Mouse (Mus musculus) fat pad, adult 2 months (tissue): ENCODE measurements around the gene Cox7a2.

Source experiments
- DNase-seq: peaks from one replicate; pipeline ENCODE4 v3.0.0-alpha.2; 2011; ENCODE audit warnings: low read depth, low spot score; ENCODE audit errors: extremely low read depth

The Cox7a2 gene

DNA sequence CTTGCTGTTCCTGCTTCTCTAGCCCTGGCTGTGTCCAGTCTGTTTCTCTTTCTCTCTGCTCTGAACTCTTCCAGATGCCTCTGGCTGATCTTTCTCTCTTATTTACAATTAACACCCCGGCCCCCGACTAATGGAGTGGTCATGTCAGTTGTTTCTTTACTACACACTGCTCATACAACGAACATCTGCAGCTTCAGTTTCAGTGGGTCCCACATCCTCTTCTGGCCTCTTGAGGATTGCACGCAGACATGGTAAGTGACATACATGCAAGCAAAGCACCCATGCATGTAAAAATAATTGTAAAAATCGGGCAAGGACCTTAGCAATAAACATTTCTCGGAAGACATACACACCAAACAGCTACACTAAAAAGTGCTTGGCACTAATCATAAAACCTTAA, 24.1 kb downstream of the Cox7a2 start:
- no peak for DNase-seq

DNA sequence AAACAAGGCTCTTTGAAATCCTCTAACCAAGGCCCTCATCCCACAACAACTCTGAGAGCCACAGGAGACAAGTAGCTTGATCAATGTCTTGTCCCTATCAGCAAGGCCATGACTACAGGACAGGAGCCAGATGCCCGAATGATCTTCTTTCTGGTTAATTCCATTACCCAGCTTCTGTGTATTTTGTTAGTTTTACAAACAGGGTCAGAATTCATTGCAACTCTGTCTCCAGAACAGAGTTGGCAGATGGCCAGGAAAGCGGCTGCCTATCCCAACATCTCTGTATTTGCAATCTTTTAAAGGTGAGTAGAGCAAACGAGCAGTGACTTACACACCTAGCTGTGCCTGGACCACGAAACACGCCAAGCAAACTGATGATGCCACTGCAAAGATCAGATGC, 29.4 kb downstream of the Cox7a2 start:
- DNase-seq: no peak

DNA sequence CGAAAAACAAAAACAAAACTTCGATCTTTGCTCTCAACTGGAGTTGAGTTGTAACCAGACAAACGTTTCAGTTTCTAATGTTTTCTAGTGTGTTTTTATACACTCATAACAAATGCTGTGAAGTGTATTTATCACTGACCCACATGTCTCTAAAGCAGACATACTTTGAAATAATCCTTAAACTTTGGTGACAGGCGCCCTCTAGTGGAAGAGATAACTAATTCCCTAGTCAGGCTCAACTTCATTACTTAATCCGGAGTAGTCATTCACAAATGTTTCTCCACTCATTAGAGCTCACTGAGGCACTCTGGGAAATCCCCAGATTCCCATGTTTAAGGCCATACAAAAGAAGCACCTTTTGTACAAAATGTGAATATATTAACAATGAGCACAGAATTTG, 36.6 kb downstream of the Cox7a2 start:
- DNase-seq: no peak

DNA sequence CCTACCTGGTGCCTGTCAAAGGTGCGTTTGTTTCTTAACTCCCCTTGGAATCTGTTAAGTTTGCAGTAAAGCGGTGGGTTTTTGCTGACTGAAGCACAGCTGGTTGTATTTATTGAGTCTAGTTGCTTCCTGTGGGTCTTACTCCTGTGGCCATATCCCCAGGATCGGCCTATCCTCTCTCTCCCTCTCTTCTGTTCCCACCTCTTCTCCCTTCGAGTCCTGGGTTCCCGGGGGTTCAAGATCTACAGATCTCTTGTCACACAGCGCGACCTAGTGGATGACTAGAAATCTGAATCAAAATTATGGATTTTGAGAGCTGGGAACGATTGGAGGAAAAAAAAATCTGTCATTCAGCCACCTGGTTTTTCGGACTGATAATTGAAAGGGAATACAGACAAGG, 38.6 kb downstream of the Cox7a2 start:
- DNase-seq: no peak

GRCm38 (mm10) chr9:79720143-79720542, 39.5 kb downstream of the Cox7a2 start:
- no peak for DNase-seq

DNA sequence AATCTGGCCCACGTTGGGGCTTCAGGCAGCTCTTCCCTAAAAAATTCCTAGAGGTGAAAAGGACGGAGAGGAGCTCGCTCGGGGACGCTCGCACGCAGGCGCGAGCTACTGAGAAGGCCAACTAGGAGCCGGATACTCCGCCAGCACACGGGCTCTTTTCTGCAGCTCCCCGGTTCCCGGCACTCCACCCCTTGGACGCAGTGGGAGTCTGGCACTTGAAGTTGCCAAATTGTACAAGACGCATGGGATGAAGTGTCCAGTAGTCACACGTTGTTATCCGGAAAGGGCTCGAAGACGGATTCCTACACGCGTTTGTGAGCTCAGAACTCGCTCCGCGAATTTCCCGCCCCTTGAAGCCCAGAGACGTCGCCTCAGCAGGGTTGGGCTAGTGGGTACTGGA, 40.2 kb downstream of the Cox7a2 start:
- no peak for DNase-seq

DNA sequence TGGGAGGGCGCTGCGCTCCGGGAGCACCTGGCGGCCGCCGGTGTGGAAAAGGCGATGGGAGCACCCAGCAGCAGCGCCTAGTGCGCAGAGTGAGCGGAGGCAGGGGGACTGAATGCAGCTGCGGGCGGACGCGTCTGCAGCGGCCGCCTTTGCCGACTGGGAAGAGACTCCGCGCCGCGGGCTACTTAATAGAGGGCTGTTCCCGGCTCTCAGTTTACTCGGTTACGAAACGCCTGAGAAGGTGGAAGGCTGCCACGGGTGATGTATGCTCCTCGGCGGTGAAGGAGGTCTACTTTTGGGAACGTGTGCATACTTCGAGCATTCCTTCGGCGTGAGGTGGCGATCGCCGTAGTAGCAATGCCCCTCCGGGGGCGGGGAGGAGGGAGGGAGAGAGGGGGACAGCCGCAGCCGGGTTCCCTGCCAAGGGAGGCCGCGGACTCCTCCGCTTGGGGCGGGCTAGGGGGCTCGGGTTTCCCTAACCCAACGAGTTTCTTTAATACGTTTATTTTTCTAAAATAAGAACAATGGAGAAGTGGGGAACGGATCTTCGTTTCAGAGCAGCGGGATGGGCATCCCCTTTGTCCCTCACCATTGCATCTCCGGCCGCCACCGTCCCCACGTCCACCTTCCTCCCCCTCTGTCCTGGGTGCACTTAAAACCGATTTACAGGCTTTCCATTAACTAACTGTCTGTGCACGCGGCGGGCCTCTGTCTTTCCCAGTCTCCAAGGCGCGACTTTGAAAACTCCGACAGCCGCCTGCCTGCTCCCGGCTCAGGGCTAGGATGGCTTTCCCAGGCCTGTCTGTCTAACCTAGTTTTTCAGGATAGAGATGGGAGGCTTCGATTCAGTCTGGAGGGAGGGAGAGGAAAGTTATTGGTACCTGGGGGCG, 41.0 kb downstream of the Cox7a2 start, which contains the start of gene Col12a1:
Gene Col12a1, minus strand, starts transcription at position 351 of the 890 bp plus-strand sequence.
- no peak for DNase-seq

DNA sequence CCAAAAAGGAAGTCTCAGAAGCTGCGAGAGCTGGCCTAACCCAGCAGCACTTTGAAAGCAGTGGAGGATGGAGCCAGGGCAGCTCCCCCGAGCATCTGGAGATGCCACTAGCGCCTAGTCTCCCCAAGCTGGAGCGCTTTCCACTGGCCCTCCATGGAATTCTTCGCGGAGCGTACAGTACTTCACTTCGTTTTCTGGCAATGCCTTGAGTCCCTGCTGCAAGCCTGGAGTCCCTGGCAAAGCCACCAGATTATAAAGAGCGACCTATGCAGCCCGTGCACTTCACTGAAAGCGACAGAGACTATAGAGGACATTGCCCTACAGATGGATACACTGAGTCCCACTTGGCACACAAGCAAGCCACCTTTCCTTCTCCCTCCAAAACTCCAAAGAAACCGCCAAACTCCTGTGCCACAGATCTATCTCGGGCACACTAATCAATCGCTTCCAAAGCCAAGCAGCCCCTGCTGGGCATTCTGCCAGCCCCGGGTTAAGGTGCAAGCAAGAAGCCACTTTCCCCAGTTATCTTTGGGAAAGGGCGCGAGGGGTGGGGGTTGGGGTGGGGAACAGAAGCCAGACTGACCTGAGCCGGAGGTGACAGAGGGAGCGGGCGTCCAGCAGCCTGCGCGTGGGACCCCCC, 41.7 kb downstream of the Cox7a2 start:
- DNase-seq: no peak

DNA sequence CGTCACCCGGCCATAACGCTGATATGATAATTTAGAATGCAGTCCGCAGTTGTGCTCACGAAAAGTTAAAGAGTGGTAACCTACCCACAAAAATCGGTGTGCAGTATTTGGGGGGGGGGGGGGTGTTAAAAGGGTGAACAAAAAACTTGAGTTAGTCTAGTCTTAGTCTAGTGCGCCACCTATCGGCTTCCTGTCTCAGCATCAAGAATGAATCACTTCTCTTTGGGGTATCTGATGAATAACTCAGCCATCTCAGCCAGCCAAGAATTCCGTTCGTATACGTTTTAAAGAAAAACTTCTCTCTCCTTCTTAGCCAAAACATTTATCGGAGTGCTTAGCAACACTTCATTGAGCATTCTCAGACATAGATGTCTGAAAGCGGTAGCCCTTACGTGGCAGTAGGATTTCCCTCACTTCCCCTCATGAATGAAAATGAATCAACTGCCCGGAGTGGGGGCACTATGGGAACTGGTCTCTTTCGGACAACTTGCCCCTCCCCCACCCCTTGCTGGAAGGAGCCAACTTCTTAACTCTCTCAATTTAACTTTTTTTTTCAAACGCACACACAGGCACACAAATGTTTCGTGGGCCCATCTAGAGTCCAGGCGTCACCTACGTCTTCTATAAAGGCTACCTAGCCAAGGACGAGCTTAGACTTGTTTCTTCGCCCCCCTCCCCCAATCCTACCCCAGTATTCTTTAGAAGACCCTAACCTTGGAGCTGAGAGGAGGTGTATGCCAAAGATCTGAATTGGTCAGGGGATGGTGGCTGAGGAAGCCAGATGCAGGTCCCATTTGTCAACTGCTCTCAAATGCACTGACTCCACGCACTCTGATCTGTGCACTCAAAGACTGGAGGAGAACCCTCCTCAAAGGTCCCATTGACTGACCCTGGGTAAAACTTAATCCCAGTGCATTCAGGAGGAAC, 42.5 kb downstream of the Cox7a2 start:
- DNase-seq: no peak

DNA sequence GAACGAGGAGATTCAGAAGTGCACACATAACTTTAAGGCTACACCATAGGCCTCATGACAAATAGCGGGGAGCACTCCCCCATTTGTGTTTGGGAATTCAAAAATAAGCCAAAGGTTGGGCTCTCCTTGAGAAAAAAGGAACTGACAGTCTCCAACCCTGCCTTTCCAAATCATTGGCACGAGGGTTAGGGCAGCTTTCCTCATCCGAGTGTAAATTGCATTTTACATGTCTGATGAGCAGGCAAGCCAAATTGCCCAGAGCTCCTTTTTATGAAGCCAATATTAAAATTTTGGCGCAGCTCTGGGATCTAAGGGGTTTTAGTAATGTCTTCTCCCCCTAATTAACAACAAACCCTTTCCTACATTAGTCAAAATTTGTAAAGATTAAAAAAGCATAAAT, 43.2 kb downstream of the Cox7a2 start:
- DNase-seq: peak; percentile 25

GRCm38 (mm10) chr9:79714471-79715045, 45.1 kb downstream of the Cox7a2 start:
- DNase-seq: no peak
